Mouse (Mus musculus): ENCODE results near the gene Ndufs2. TPM values are rescaled to one million over a fixed set of nuclear protein-coding genes. Genes with fewer than 3 reads are reported as not detected.
A peak's percentile ranks its signal among the peaks of the same experiment; 100 is the strongest.

The Ndufs2 gene
- 100 to 1,000 TPM; 108 to 141 TPM for polyA plus RNA-seq (2017; shearing (Covaris generic))

GRCm38 (mm10) chr1:171250680-171251593, at the start of gene Ndufs2:
Gene Ndufs2 (minus strand): TSS chr1:171251388.
- ATAC-seq: no peak

DNA sequence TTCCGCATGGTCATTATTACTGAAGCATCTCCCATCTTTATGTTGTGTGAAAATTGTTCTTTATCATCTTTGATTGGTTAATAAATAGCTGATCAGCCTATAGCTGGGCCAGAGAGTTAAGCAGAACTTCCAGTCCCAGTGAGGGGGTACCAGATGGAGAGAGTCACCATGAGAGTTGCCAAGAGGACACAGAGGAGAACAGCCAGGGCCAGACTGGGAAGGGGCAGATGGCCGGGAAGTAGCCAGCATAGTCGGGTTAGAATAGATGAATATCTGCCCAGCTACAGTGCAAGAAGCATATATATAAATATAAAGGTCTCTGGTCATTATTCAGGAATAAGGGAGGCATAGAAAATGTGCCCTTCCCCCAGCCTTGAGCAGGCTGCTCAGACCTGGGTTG, 47.0 kb upstream of the Ndufs2 start:
- no peak for ATAC-seq

DNA sequence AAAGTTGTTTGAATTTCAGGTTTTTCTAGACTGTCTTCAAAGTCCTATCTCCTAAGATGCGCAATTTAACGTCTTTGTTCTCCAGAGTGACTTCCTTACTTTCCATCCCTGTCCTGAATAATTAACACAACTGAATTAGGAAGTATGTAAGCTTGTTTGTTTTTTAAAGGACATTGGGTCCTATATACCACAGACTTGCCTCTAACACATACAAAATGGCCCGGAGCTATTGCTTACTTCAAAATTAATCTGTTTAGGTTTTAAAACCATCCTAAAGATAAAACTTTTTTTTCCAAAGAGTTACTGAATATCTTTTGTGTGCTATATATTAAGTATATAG, 43.8 kb upstream of the Ndufs2 start:
- no peak for ATAC-seq

GRCm38 (mm10) chr1:171294298-171295062, 43.3 kb upstream of the Ndufs2 start, which contains the start of gene Ufc1:
Gene Ufc1 (minus strand): TSS chr1:171295024.
- peak; percentile 87 for ATAC-seq

DNA sequence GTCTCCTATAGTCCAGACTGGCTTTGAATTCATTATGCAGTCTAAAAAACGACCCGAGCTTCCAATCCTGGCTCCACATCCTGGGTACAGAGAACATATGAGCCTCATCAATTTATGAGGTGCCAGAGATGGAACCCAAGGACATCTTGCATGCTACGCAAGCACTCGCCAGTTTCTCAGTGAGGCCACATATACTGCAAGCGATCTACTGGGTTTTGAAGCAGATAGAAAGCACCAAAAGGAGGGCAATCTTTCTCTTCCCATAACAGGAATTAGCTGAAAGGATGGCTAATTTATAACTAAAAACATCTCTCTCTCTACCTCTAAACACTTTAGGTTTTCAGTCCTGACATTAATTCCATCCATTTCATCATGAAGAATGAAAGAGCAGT, 42.7 kb upstream of the Ndufs2 start:
- ATAC-seq: no peak

GRCm38 (mm10) chr1:171293351-171293750, 42.2 kb upstream of the Ndufs2 start:
- no peak for ATAC-seq

DNA sequence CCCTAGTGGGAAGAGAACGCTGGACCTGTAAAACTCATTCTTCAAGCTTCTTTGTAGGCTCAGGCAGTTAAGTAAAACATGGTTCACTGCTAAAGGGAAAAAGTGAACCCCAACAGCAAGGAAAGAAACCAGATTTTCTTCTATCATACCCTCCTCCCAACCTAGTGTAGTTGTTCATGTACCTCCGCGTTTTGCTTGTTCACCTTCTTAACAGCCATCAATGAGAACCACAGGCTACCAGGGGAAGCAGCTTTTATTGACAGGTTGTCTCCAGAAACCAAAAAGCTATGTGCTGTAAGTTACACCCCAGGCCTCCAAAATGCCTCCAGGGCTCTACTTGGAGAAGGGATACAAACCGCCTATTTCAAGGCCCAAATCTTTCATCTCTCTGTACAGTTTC, 37.1 kb upstream of the Ndufs2 start:
- ATAC-seq: no peak

- ATAC-seq: peak; percentile 96
Measured at GRCm38 (mm10) chr1:171287136-171288081, 36.2 kb upstream of the Ndufs2 start, which contains the start of gene Usp21. Gene Usp21 (minus strand): TSS chr1:171287991.

DNA sequence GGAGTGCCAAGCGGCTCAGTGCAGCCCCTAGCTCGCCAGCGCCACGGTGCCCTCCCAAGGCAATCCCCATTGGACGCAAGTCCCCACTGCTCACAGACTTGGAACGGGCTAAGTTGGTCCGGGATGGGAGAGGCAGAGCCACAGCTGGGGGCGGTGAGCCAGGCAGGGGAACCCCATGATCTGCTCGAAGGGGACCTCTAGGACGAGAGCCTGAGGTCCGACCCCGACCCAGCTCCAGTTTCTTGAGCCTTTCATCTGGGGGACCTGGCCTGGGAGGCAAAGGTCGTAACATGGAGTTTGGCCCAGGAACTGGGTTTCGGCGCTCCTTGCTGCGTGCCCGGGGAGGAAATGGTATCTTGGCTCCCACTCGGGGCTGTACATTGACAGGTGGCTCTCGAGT, 35.3 kb upstream of the Ndufs2 start:
- ATAC-seq: no peak

DNA sequence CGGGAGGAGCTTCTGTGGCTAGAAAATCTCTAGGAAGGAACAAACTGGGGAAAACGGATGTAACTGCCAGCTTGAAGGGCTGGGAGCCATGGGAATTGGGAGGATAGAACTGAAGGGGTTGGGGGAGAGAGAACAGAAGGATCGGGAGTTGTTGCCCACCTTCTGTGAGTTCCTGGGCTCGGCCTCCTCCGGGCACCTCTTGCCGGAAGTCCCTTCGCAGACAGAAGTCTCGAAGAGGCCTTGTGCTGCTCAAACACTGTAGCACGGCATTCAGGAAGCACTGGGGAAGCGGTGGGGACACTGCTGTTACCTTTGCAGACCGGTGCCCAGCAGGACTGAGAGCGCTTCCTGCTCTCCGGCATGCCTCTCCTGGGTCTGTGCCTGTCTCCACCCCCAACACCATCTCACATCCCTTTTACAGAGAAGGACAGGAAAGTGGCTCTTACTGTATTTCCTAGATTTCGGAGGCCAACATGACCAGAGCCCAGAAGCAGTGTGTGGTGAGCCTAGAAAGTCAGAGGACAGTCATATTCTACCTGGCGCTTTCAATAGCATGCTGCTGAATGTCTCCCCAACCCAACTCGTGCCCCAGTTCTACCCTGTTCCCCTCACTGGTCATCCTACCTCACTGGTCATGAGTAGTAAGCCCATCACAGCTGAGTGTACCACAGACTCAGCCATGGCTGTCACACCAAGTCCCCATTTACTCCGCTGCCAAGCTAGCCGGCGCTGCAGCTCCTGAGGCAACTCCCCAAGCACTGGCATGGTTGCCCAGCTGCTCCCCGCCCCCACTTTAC, 34.1 kb upstream of the Ndufs2 start:
- ATAC-seq: no peak

GRCm38 (mm10) chr1:171284491-171284890, 33.3 kb upstream of the Ndufs2 start:
- no peak for ATAC-seq

- ATAC-seq: no peak
Measured at GRCm38 (mm10) chr1:171283188-171284160, 32.3 kb upstream of the Ndufs2 start.

- no peak for ATAC-seq
Measured at GRCm38 (mm10) chr1:171282086-171282805, 31.1 kb upstream of the Ndufs2 start.

GRCm38 (mm10) chr1:171281528-171281923, 30.3 kb upstream of the Ndufs2 start:
- ATAC-seq: peak; percentile 43

GRCm38 (mm10) chr1:171280916-171281527, 29.8 kb upstream of the Ndufs2 start, which contains the start of gene Ppox:
Gene Ppox (minus strand): TSS chr1:171281186.
- peak; percentile 98 for ATAC-seq

GRCm38 (mm10) chr1:171280250-171280915, 29.2 kb upstream of the Ndufs2 start:
- ATAC-seq: no peak

DNA sequence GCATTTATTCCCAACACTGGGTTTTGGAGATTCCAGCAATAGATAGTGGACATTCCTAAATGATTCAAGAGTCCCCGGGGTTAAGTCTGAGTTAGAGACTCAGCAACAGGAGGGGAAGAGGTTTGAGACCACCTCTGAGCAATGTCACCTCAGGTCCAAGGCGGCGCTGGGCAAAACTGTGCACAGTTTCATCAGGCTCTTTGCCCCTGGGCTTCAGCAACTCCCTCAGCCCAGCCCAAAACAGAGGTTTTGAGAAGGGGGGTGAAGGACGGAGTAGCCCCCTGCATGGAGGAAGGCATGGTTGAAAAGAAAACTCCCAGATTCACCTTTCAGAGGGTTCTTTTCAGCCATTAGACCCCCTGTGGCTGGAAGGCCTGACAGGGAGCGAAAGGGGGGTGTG, 28.5 kb upstream of the Ndufs2 start:
- no peak for ATAC-seq

DNA sequence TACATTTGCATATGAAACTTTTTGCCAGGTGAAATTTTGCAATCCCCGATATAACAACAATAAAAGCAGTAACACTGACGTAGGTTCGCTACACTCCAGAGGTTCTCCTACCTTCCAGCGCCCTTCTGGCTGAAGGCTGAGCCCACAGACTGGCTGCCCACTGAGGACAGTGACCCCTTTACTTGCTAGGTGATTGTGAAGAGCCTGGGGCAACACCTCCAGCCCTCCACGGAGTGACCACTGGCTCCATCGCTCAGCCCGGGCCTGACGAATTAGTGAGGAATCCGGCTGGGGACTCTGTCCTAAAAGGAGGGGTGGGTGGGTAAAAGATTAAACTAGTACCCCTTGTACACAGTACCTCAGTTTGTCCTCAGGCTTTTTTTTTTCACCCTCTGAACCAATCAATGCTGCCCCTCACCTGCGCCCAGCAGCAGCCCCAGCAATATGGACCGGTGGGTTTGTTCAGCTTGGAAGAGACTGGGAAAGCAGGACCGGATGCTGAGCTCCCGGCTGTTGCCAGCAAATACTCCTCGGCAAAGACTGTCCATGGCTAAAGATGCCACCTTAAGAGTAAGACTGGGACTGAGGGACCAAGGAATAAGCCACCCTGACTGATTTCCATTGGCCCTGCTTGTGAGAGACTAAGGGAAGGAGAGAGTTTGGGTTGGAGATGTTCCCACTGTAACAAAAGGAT, 28.0 kb upstream of the Ndufs2 start:
- ATAC-seq: no peak

Measured in activated CD4-positive, CD25-positive, alpha-beta regulatory T cell, adult 4 months (primary cell).